Mouse (Mus musculus) right cerebral cortex, postnatal 14 days (tissue): ENCODE data around the gene Casp9.
"Not testable (repeated sequence)": the region's sequence is repeated elsewhere in the genome, so short reads cannot be mapped to it uniquely, and the experiment has no call there.

Experiments used
- DNase-seq: peaks from one replicate; pipeline ENCODE4 v3.0.0; 2022

The Casp9 gene

GRCm38 (mm10) chr4:141793282-141794151 lies at the start of gene Casp9:
TSS of gene Casp9 (plus strand) at chr4:141793612.
- peak; percentile 96 for DNase-seq

GRCm38 (mm10) chr4:141746578-141747346 lies 46.6 kb upstream of the Casp9 start, which contains the start of gene Agmat:
TSS of gene Agmat (plus strand) at chr4:141746672.
- no peak for DNase-seq

DNA sequence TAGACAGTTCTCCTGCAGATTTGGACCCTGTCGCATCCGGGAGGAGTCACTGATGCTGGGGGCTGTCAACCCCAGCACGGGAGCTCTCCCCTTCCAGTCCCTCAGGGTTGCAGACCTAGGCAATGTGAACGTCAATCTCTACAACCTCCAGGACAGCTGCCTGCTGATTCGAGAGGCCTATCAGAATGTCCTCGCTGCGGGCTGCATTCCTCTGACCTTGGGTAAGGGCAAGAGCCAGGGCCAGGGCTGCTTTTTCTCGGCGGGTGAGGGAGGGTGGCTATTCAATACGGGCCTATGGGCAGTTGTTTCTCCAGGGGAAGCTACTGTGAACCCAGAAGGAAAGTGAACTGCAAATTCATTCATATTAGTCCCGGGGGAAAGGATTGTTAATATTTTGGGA lies 43.9 kb upstream of the Casp9 start:
- DNase-seq = no peak

DNA sequence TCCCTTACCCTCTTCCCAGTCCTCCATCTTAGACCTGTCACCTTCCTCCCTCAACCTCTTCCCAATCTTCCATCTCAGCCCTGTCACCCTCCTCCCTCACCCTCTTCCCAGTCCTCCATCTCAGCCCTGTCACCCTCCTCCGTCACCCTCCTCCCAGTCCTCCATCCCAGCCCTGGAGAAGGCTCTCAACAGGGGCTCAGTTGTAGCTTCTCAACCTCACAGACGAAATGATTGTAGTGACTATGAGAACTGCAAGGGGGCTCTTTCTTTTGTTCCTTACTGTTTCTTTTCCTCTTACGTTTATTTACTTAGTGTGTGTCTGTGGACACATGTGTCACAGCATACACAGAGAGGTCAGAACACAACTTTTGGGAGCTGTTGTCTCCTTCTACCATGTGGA lies 42.6 kb upstream of the Casp9 start:
- no peak for DNase-seq

GRCm38 (mm10) chr4:141751419-141752075 lies 41.9 kb upstream of the Casp9 start:
- no peak for DNase-seq

DNA sequence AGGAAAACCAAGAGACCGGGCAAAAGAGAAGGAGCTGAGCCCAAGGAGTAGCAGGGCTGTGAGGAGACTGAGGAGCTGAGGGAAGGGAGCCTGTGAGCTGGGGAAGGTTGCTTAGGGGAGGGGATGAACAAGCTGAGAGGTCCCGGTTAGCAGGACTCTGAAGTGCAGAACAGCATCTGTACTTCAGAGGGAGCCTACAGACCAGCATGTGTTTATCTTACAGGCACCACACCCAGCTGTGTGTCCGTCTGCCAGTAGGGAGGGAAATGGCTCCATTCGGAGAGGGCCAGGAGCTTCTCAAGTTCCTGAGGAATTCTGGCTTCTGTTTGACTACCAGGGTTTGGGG lies 41.4 kb upstream of the Casp9 start:
- DNase-seq = no peak

DNA sequence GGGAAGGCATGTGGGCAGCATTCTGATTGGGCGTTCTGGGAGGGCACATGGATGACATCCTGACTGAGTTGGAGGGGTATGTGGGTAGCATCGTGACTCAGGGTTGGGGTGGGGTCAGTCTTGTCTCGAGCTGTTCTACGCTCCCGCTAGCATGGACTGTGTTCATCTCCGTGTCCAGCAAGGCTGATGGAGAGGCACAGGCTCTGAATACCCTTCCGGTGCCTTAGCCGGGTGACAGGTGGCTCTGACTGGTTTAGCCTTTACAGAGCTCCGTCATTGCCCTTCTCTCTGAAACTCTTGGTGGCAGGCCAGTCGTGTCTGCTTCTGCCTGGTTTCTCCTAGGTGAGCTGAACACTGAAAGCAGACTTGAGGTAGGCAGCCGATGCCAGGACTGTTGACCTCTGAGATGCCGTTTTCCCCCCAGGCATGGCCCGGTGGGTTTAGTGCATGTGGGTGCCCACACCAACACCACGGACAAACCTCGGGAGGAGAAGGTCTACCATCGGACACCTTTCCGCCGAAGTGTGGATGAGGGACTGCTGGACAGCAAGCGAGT lies 38.0 kb upstream of the Casp9 start:
- no peak for DNase-seq

- no peak for DNase-seq
Measured at GRCm38 (mm10) chr4:141757124-141757523, 36.3 kb upstream of the Casp9 start.

- no peak for DNase-seq
Measured at GRCm38 (mm10) chr4:141758874-141759542, 34.4 kb upstream of the Casp9 start.

DNA sequence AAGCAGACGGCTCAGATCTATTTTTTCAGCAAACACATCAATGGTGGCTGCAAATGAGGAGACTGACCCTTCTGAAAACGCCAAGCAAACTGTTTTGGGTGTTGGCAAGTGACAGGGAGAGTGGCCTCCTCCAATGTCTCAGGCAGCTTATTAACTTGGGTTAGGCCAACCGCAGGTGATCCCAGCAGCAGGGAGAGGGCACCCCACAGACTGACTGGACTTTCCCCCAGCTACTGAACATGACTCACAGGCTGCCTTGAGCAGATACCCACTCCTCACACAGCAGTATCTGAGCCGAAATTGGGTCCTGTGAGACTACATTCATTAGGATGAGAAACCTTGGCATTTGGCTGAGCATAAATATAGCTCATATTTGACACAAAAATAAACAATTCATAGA lies 32.5 kb upstream of the Casp9 start:
- DNase-seq = no peak

DNA sequence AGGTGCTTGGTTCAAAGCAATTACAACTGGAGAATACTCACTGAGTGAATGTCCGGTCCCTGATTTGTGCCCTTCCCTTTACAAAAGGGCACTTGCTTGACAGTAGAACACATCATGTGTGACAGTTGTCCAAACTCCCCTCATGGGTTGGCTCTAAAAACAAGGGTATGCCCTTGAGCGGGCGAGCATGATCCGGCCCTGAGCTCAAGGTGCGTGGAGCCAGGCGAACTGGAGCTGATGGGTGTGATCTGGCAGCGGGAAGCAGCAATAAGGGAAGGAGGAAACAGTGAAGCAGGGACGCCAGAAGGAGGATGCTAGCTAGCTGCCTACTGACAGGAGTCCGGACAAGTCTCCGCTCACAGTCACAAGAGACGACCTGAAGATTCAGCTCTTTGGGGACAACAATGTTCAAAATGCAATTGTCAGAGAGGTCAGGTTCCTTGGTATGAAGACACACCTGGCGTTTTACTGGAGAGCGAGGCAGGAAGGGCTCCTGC lies 31.3 kb upstream of the Casp9 start:
- DNase-seq = no peak

- DNase-seq = no peak
Measured at GRCm38 (mm10) chr4:141763476-141763875, 29.9 kb upstream of the Casp9 start.

DNA sequence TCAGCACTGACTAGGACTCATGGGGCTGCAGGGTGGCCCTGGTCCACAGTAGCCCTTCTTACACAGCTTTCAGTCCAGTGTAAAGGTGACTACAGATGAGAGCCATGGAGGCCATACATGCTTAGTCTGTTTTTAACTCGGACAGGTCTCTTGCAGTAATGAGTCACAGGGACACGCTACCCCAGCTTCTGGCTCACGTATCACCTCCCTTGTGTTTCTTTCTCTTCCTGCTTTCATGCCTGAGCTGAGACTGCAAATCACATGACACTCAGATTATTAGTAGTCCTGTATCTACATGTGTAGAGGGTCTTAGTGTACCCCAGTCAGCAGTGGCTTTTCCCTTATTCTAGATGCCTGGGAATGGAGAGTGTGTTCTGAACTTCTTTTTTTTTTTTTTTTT lies 28.4 kb upstream of the Casp9 start:
- no peak for DNase-seq

- no peak for DNase-seq
Measured at GRCm38 (mm10) chr4:141766316-141766667, 27.1 kb upstream of the Casp9 start.

DNA sequence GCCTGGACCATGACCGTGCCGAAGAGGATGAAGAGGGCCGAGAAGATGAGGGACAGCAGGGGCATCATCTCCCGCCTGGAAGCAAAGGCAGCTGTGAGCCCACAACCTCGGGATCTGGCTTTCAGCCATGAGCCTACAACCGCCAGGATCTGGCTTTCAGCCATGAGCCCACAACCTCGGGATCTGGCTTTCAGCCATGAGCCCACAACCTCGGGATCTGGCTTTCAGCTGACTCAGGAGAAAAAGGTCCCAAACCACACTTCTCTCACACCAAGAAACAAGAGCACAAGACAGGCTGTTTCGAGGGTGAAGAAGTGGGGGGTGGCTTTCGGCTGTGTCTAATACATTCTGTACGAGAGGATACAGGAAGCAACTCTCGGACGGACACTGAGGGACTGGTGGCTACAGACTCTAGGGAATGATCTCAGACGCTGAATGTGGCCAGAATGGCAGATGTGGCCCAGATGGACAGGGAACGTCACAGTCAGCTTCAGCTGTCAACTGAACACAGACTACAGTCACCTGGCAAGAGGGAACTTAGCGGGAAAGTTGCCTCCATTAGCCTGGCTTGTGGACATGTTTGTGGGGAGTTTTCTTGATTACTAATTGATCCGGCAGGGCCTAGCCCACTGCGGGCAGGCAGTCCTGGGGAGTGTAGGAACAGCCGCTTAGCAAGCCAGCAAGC lies 26.6 kb upstream of the Casp9 start:
- peak; percentile 26 for DNase-seq

- DNase-seq = no peak
Measured at GRCm38 (mm10) chr4:141767353-141768036, 25.9 kb upstream of the Casp9 start.

DNA sequence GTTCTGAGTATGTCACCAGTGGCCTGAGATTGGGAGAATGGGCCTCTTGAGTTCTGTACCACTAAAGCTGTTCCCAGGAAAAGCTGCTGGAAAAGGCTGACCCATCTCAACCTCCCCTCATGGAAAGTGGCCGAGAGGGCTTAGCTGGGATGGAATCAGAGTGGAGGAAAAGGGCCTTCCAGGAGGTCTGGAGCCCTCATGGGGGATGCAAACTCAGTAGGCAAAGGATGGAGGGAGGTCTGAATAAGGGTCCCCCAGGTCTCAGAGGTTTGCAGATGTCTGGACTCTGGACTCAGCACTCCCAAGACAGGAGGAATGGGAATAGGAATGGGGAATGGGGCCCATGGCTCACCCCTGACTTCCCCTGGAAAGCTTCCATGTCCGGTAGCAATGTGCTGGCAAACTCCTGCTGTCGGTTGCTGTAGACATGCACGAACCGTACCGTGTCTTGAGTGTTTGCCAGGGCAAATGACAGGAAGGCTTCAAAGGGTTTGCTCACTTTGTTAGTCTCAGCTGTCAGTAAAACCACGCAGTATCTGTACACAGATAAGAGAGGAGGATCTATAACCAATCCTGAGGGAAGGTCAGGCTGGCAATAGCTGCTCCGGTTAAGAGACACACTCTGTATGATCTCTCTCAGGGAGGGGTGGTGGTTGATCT lies 23.8 kb upstream of the Casp9 start:
- no peak for DNase-seq

- no peak for DNase-seq
Measured at GRCm38 (mm10) chr4:141771823-141772222, 21.6 kb upstream of the Casp9 start.

GRCm38 (mm10) chr4:141773019-141773418 lies 20.4 kb upstream of the Casp9 start:
- not testable (repeated sequence) for DNase-seq

GRCm38 (mm10) chr4:141779828-141780227 lies 13.6 kb upstream of the Casp9 start:
- no peak for DNase-seq
